Mouse (Mus musculus) lung, postnatal 0 days (tissue): Measurements from ENCODE around the gene Padi3. TPM values are rescaled to one million over a fixed set of nuclear protein-coding genes. Genes with fewer than 3 reads are reported as not detected.

Experiments used
- ATAC-seq: fragments of 200-750 bp; cut with Nextera tagmentation; 2 replicates; pipeline ENCODE4 v1.8.0; 2017; ENCODE audit warnings: moderate library complexity
- DNase-seq: peaks from one replicate; pipeline ENCODE4 v3.0.0-alpha.2; 2016; ENCODE audit warnings: low spot score
- H3K27ac ChIP-seq: fragments of 300-500 bp; sonication (generic); 2 replicates; pipeline ENCODE4 v1.5.1; 2014; ENCODE audit warnings: antibody characterized with exemption, mild to moderate bottlenecking, low read length, mixed read lengths
- H3K27me3 ChIP-seq: fragments of 300-500 bp; sonication (generic); replicated peaks from 2 replicates; pipeline ENCODE4 v1.6.1; 2014; ENCODE audit warnings: low read length, mixed read lengths; ENCODE audit not compliant: insufficient read depth
- H3K36me3 ChIP-seq: fragments of 300-500 bp; sonication (generic); 2 replicates; pipeline ENCODE4 v1.6.1; 2014; ENCODE audit warnings: low read length, mixed read lengths; ENCODE audit not compliant: insufficient read depth
- H3K4me1 ChIP-seq: fragments of 300-500 bp; sonication (generic); 2 replicates; pipeline ENCODE4 v1.6.1; 2014; ENCODE audit warnings: antibody characterized with exemption, low read depth, low read length, mixed read lengths; ENCODE audit not compliant: insufficient read depth
- H3K4me2 ChIP-seq: fragments of 300-500 bp; sonication (generic); replicated peaks from 2 replicates; pipeline ENCODE4 v1.6.1; 2014; ENCODE audit warnings: low read depth, mild to moderate bottlenecking, low read length, moderate library complexity, mixed read lengths
- H3K4me3 ChIP-seq: fragments of 300-500 bp; sonication (generic); 2 replicates; pipeline ENCODE4 v1.5.1; 2014; ENCODE audit warnings: low read depth, low read length
- H3K9ac ChIP-seq: fragments of 300-500 bp; sonication (generic); replicated peaks from 2 replicates; pipeline ENCODE4 v1.6.1; 2014; ENCODE audit warnings: low read depth, mild to moderate bottlenecking
- H3K9me3 ChIP-seq: fragments of 300-500 bp; sonication (generic); 2 replicates; pipeline ENCODE4 v1.6.1; 2016; ENCODE audit warnings: low read length, mixed read lengths
- CTCF ChIP-seq: IDR thresholded peaks from 2 replicates; pipeline ENCODE4 v1.5.1; 2016; ENCODE audit warnings: antibody characterized with exemption, mild to moderate bottlenecking
- EP300 ChIP-seq: IDR thresholded peaks from 2 replicates; pipeline ENCODE4 v1.6.1; 2016; ENCODE audit warnings: antibody characterized with exemption, mild to moderate bottlenecking, control low read depth
- WGBS: fragments of 180-500 bp; shearing (Covaris S2); extraction: QIAGEN DNeasy Blood & Tissue Kit; methylation state at CpG from one replicate; pipeline ENCODE4 v1.1.7; 2014; 5-methylcytosine and 5-hydroxymethylcytosine counted together
- polyA plus RNA-seq: library from polyadenylated mRNA; unstranded; fragments of >200 nt; fragmentation: Nextera tagmentation; extraction: Ambion mirVana; gene quantifications from 2 replicates; pipeline ENCODE4 v1.2.1, GENCODE M21; 2015

The Padi3 gene
- polyA plus RNA-seq, 1 experiment from 2014 or later, result 0.35 TPM

DNA sequence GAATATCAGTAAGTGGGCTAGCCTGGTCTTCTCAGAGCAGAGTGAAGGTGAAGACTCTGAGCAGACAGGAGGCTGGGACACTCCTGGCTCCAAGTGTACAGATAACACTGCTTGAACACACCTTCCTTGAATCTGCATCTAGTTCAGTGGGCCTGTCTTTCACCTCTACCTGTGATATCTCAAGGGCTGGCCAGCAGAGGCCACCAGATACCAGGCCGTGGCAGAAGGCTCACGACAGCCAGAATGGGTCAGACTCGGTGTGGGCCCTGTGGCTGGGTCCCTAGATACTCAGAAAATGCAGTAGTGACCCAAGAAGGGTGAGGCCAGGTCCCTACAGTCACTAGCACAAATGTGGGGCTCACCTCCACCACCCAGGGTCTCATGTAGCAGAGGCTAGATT is 16.8 kb upstream of the Padi3 start:
- no peak for DNase-seq
- 49% methylated on average over 3 of the region's 3 CpGs for WGBS
- peak; percentile 23; the same call in 1 of the 2 replicates for TF ChIP-seq CTCF
- TF ChIP-seq EP300, result no peak

GRCm38 (mm10) chr4:140825942-140826341 is 15.5 kb upstream of the Padi3 start:
- H3K9me3 ChIP-seq, result peaks cover 3% of the 10 kb centered on the region; the same call in 1 of the 2 replicates
- no peak overlapping the region for H3K4me2 ChIP-seq
- no peak for DNase-seq
- no peak overlapping the region for H3K9ac ChIP-seq
- H3K36me3 ChIP-seq, result no peaks in the 10 kb centered on the region
- 61% methylated on average over 11 of the region's 11 CpGs for WGBS
- no peaks in the 10 kb centered on the region for H3K27me3 ChIP-seq
- H3K4me1 ChIP-seq, result no peaks in the 10 kb centered on the region
- no peak for ATAC-seq
- no peak overlapping the region for H3K4me3 ChIP-seq
- H3K27ac ChIP-seq, result no peak overlapping the region
- TF ChIP-seq CTCF, result no peak
- TF ChIP-seq EP300, result no peak

More for the DNA sequence above, 16.8 kb upstream of the Padi3 start:
- H3K4me1 ChIP-seq, result no peaks in the 10 kb centered on the region
- H3K4me3 ChIP-seq, result no peak overlapping the region
- H3K27ac ChIP-seq, result no peak overlapping the region
- no peaks in the 10 kb centered on the region for H3K27me3 ChIP-seq
- ATAC-seq, result no peak
- no peaks in the 10 kb centered on the region for H3K36me3 ChIP-seq
- H3K9ac ChIP-seq, result no peak overlapping the region
- peaks cover 3% of the 10 kb centered on the region; the same call in 1 of the 2 replicates for H3K9me3 ChIP-seq
- H3K4me2 ChIP-seq, result no peak overlapping the region

GRCm38 (mm10) chr4:140821988-140822387 is 11.5 kb upstream of the Padi3 start:
- no peak for ATAC-seq
- peak; percentile 16 for DNase-seq
- no peaks in the 10 kb centered on the region for H3K27me3 ChIP-seq
- H3K27ac ChIP-seq, result no peak overlapping the region
- peaks cover 3% of the 10 kb centered on the region; the same call in 1 of the 2 replicates for H3K9me3 ChIP-seq
- H3K4me2 ChIP-seq, result no peak overlapping the region
- H3K4me1 ChIP-seq, result no peaks in the 10 kb centered on the region
- H3K36me3 ChIP-seq, result no peaks in the 10 kb centered on the region
- TF ChIP-seq EP300 (no peak), CTCF (peak; percentile 56)
- H3K9ac ChIP-seq, result no peak overlapping the region
- H3K4me3 ChIP-seq, result no peak overlapping the region
- WGBS, result 68% methylated on average over 5 of the region's 5 CpGs

- no peak overlapping the region for H3K9ac ChIP-seq
- DNase-seq (no peak), ATAC-seq (no peak)
- H3K27me3 ChIP-seq, result no peaks in the 10 kb centered on the region
- H3K27ac ChIP-seq, result no peak overlapping the region
- H3K36me3 ChIP-seq, result no peaks in the 10 kb centered on the region
- no peak overlapping the region for H3K4me2 ChIP-seq
- no peak overlapping the region for H3K4me3 ChIP-seq
- no peaks in the 10 kb centered on the region for H3K4me1 ChIP-seq
- WGBS, result 93% methylated on average over 8 of the region's 8 CpGs
- no peaks in the 10 kb centered on the region for H3K9me3 ChIP-seq
- TF ChIP-seq CTCF (0 out of 2 replicates have a peak, but pooled peaks have one; percentile 5), EP300 (no peak)
Observed at GRCm38 (mm10) chr4:140817413-140817812, 7.0 kb upstream of the Padi3 start.

- Histone ChIP-seq H3K27me3 (no peaks in the 10 kb centered on the region), H3K9ac (no peak overlapping the region), H3K4me3 (no peak overlapping the region), H3K36me3 (no peaks in the 10 kb centered on the region), H3K27ac (no peak overlapping the region), H3K4me1 (no peaks in the 10 kb centered on the region), H3K9me3 (no peaks in the 10 kb centered on the region), H3K4me2 (no peak overlapping the region)
- DNase-seq, result peak; percentile 41
- peak; percentile 29; the same call in 1 of the 2 replicates for ATAC-seq
- TF ChIP-seq EP300 (no peak), CTCF (no peak)
- 22% methylated on average over 10 of the region's 10 CpGs for WGBS
Observed at GRCm38 (mm10) chr4:140815996-140816917, 5.8 kb upstream of the Padi3 start.

DNA sequence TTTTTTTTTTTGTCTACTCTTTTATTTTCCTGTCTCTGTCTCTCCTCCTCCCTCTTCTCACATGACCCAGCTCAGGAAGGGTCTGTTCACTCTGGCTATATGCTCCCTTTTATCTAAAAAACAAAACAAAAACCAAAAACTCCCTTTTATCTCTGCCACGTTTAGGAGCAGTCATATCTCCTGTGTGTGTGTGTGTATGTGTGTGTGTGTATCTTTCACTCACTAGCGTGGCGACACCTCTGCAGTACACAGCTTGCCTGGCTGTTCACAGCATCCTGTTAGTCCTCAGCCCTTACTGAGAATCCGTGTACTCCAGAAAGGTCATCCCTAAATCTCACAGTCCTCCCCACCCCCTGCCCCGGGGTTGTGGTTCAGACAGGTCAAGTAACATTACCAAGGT is 5.0 kb upstream of the Padi3 start:
- H3K4me1 ChIP-seq, result no peaks in the 10 kb centered on the region
- H3K27ac ChIP-seq, result no peak overlapping the region

More for the DNA sequence above, 5.0 kb upstream of the Padi3 start:
- 49% methylated on average over 5 of the region's 5 CpGs for WGBS
- Histone ChIP-seq H3K4me2 (no peak overlapping the region), H3K36me3 (no peaks in the 10 kb centered on the region), H3K9ac (no peak overlapping the region), H3K4me3 (no peak overlapping the region), H3K9me3 (no peaks in the 10 kb centered on the region), H3K27me3 (no peaks in the 10 kb centered on the region)
- no peak for TF ChIP-seq CTCF
- no peak for TF ChIP-seq EP300
- no peak for DNase-seq
- ATAC-seq, result no peak
